Mouse (Mus musculus) kidney, postnatal 4 days (tissue): ENCODE data around the gene Irs2.
A peak's percentile ranks its signal among the peaks of the same experiment; 100 is the strongest.

Experiments used
- DNase-seq, 2 experiments: peaks; one replicate each; pipeline ENCODE4 v3.0.0; 2021; ENCODE audit warnings: mixed read lengths in 2 of 2

The Irs2 gene

GRCm38 (mm10) chr8:11008379-11008775 lies at the start of gene Irs2:
Gene Irs2, minus strand, starts transcription at chr8:11008458.
- no peak for DNase-seq

- DNase-seq = no peak
These were observed 48.4 kb upstream of the Irs2 start for GRCm38 (mm10) chr8:11056665-11057064.

- DNase-seq = peak in 1 of 2 experiments; percentile 30
These were observed 47.9 kb upstream of the Irs2 start for GRCm38 (mm10) chr8:11056175-11056563.

GRCm38 (mm10) chr8:11055557-11056174 lies 47.4 kb upstream of the Irs2 start:
- DNase-seq = peak; percentile 26 to 33

- no peak for DNase-seq
These were observed 41.6 kb upstream of the Irs2 start for GRCm38 (mm10) chr8:11049835-11050234.

- no peak for DNase-seq
These were observed 39.6 kb upstream of the Irs2 start for GRCm38 (mm10) chr8:11047812-11048211.

- DNase-seq = peak; percentile 28 to 43
These were observed 36.4 kb upstream of the Irs2 start for GRCm38 (mm10) chr8:11044660-11045059.

- no peak for DNase-seq
These were observed 35.3 kb upstream of the Irs2 start for GRCm38 (mm10) chr8:11043591-11043990.

- no peak for DNase-seq
These were observed 34.8 kb upstream of the Irs2 start for GRCm38 (mm10) chr8:11042872-11043587.

- DNase-seq = no peak
These were observed 31.8 kb upstream of the Irs2 start for GRCm38 (mm10) chr8:11040088-11040487.

GRCm38 (mm10) chr8:11038788-11039187 lies 30.5 kb upstream of the Irs2 start:
- no peak for DNase-seq

GRCm38 (mm10) chr8:11038367-11038766 lies 30.1 kb upstream of the Irs2 start:
- DNase-seq = no peak

- DNase-seq = no peak
These were observed 28.5 kb upstream of the Irs2 start for GRCm38 (mm10) chr8:11036790-11037189.

- DNase-seq = peak; percentile 26 to 46
These were observed 27.6 kb upstream of the Irs2 start for GRCm38 (mm10) chr8:11035628-11036416.

GRCm38 (mm10) chr8:11024871-11025270 lies 16.6 kb upstream of the Irs2 start:
- no peak for DNase-seq

GRCm38 (mm10) chr8:11020949-11021572 lies 12.8 kb upstream of the Irs2 start:
- no peak for DNase-seq

- no peak for DNase-seq
These were observed 7.4 kb upstream of the Irs2 start for GRCm38 (mm10) chr8:11015622-11016021.

- DNase-seq = peak; percentile 82 to 84
These were observed 5.0 kb upstream of the Irs2 start for GRCm38 (mm10) chr8:11013258-11013657.

- DNase-seq = no peak
These were observed 3.7 kb upstream of the Irs2 start for GRCm38 (mm10) chr8:11011787-11012485.

- DNase-seq = peak; percentile 34 to 63
These were observed 2.8 kb upstream of the Irs2 start for GRCm38 (mm10) chr8:11010913-11011605.

- no peak for DNase-seq
These were observed 2.1 kb upstream of the Irs2 start for GRCm38 (mm10) chr8:11010398-11010797.
